Mouse (Mus musculus): ENCODE measurements at regions not wholly inside any gene's neighbourhood (a gene's known extent, or its start where the extent isn't known, plus 50 kb on each side); places are given as distances from the start of the nearest gene placed in this dataset.

DNA sequence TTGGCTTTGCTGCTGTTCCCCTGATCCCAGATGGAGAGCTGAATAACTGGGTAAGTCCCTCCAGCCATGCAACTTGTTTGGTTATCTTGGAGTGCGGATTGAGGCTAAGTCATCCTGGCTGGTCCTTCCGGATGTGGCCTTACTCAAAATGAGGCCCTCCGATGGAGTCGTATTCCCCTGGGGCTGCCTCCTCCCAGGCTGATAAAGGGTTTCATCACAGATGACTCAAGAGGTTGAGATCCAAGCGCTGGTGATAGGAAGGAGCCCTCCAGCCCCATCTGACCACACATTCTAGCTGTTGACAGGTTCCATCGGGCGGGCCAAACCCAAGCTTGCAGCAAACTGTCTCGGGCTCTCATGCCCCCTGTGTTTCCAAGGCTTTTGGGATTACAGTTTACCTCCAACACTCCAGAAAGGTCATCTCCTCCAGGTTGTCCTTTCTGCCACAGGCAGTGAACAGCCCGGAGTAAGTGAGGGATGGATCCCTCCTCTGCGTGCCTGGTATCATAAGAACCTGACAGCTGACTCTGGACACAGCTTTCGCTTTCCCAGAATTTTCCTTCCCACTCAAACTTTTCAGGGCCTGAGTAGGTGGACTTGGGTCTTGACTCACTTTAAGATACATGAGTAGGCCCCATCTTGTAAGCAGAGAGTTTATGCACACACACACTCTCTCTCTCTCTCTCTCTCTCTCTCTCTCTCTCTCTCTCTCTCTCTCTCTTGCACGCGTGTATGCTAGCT lies 68.7 kb downstream of the Sox9 start:
- TF ChIP-seq CTCF (IDR thresholded peaks at IDR 0.05; ENCODE audit: insufficient read depth, low read depth, low read length) (no peak), POLR2A (IDR thresholded peaks at IDR 0.05; ENCODE audit: insufficient read depth, low read depth, low read length) (no peak)

Data from olfactory bulb, adult 2 months (tissue).